Mouse (Mus musculus) spleen, adult 2 months (tissue): ENCODE data around the gene Foxl1. TPM values are rescaled to one million over a fixed set of nuclear protein-coding genes. Genes with fewer than 3 reads are reported as not detected.
A peak's percentile ranks its signal among the peaks of the same experiment; 100 is the strongest.

Experiments used
- DNase-seq, 2 experiments: peaks; one replicate each; pipeline versions ENCODE4 v3.0.0 to v3.0.0-alpha.2; 2012 to 2021; ENCODE audit warnings: low spot score in 2 of 2, low read depth in 1 of 2
- H3K27ac ChIP-seq: fragments of 200-500 bp; 2 replicates; pipeline ENCODE4 v1.5.1; 2012; ENCODE audit warnings: low read length, inconsistent platforms; ENCODE audit not compliant: insufficient read depth
- H3K27me3 ChIP-seq: fragments of 200-500 bp; 2 replicates; pipeline ENCODE4 v1.6.1; 2012; ENCODE audit warnings: mild to moderate bottlenecking, moderate library complexity, low read length, inconsistent platforms; ENCODE audit not compliant: control insufficient read depth, insufficient read depth
- H3K36me3 ChIP-seq: fragments of 200-500 bp; 2 replicates; pipeline ENCODE4 v1.6.1; 2012; ENCODE audit warnings: mild to moderate bottlenecking, low read length, inconsistent platforms; ENCODE audit not compliant: control insufficient read depth, insufficient read depth
- H3K4me1 ChIP-seq: fragments of 200-500 bp; 2 replicates; pipeline ENCODE4 v1.6.1; 2011; ENCODE audit warnings: inconsistent platforms; ENCODE audit not compliant: control insufficient read depth, insufficient read depth, insufficient read length
- H3K4me3 ChIP-seq: fragments of 200-500 bp; 2 replicates; pipeline ENCODE4 v1.5.1; 2011; ENCODE audit warnings: mild to moderate bottlenecking, inconsistent platforms; ENCODE audit not compliant: insufficient read depth, insufficient read length; ENCODE audit errors: extremely low read depth
- CTCF ChIP-seq: fragments of 200-500 bp; IDR thresholded peaks from 2 replicates; pipeline ENCODE4 v1.5.1; 2011; ENCODE audit warnings: mild to moderate bottlenecking, inconsistent platforms; ENCODE audit not compliant: insufficient read depth, insufficient read length, insufficient replicate concordance; ENCODE audit errors: extremely low read depth
- POLR2A ChIP-seq: fragments of 200-500 bp; IDR thresholded peaks from 2 replicates; pipeline ENCODE4 v1.6.1; 2011; ENCODE audit warnings: low read depth, low read length, inconsistent platforms
- WGBS: fragments of 180-500 bp; shearing (Covaris S2); methylation state at CpG from one replicate; pipeline ENCODE4 v1.1.7; 2018; 5-methylcytosine and 5-hydroxymethylcytosine counted together
- polyA plus RNA-seq: library from polyadenylated mRNA; depleted of rRNA; stranded (reverse); fragments of >200 nt; gene quantifications from 2 replicates; pipeline ENCODE4 v1.2.3, GENCODE M21; 2012

Gene Foxl1
- polyA plus RNA-seq, 1 experiment, result not detected

DNA sequence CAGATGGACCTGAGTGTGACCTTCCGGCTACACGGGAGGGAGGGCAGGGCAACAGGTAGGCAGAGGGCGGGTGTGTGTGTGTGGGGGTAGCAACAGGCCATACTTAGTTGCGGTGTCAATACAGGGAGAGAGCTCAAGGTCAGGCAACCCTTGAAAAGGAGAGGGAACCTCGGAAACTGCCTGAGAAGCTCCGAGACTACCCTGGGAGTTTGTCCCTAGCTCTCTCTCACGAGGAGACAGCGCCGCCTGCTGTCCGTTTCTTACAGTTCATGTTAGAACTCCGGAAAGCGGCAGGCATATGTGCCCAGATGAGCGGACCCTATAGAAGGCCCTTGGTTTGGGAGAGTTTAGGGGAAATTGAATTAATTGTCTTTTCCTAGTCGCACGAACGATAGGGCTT, 35.1 kb upstream of the Foxl1 start:
- TF ChIP-seq CTCF, result peak; percentile 72; the same call in 1 of the 2 replicates
- no peak for TF ChIP-seq POLR2A
- no peaks in the 10 kb centered on the region for H3K4me1 ChIP-seq
- no peak overlapping the region for H3K4me3 ChIP-seq
- DNase-seq, result peak; percentile 42 to 59
- H3K36me3 ChIP-seq, result no peaks in the 10 kb centered on the region
- H3K27ac ChIP-seq, result no peak overlapping the region
- 2% methylated on average over 16 of the region's 16 CpGs for WGBS
- H3K27me3 ChIP-seq, result peaks cover 25% of the 10 kb centered on the region

DNA sequence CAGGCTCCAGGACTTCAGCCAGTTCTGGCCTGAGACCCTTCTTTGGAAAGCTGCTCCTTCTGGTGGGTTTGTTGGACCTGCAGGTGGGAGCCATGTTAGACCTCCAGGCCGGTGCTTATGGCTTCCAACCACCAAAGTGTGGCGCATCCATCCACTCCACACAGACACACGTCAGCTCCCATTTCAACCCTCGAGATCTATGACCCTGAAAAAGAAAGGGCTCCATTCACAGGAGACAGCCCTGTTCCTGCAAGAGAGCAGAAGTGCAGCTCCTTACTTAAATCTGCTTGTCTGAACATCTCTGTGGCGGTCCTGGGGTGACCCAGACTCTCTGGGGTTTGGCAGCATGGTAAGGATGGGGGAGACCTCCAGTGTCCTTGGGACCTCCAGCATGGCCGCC, 34.2 kb upstream of the Foxl1 start:
- H3K4me1 ChIP-seq, result no peaks in the 10 kb centered on the region
- H3K27me3 ChIP-seq, result peaks cover 23% of the 10 kb centered on the region
- 60% methylated on average over 6 of the region's 6 CpGs for WGBS
- no peak overlapping the region for H3K27ac ChIP-seq
- no peak for DNase-seq
- H3K4me3 ChIP-seq, result no peak overlapping the region
- H3K36me3 ChIP-seq, result peaks cover 6% of the 10 kb centered on the region
- TF ChIP-seq POLR2A (no peak), CTCF (no peak)

DNA sequence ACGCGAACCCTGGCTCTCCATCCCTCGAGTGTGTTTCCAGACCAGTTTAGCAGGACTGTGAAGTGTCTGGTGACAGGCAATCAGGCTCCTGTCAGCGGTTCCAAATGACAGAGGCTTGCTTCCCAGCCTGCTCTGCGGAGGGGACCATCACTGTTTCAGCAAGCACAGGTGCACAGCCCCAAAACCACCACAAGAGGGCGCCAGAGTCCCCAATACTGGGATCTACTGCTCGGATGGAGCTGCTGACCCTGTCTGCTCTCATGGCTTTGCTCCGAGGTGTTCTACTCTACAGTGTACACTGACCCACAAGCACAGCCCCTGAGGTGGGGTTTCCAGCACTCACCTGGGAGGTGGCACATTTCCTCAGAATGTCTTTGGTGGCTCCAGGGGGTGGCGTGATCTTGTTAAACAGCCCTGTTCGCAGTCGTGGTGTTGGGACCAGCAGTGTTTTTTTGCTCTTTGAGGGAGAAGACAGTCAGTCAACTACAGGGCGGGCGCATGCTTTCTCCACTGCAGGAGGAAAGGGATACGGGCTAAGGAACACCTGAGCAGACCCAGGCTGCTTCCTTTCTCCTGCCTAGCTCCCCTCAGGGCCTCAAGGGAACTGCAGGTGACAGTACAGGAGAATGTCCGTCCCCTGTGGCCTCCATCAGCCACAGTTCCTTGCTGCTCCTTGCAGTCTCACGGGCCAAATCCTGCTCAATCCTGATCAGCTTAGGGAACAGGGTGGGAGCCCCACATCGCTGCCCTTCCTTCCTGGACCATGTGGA, 23.5 kb upstream of the Foxl1 start:
- Histone ChIP-seq H3K27me3 (no peaks in the 10 kb centered on the region), H3K4me1 (peaks cover under 1% of the 10 kb centered on the region; the same call in 1 of the 2 replicates), H3K4me3 (no peak overlapping the region), H3K36me3 (peaks cover 15% of the 10 kb centered on the region), H3K27ac (no peak overlapping the region)
- TF ChIP-seq POLR2A (no peak), CTCF (peak; percentile 96)
- DNase-seq, result peak; percentile 33 to 71
- WGBS, result 62% methylated on average over 17 of the region's 17 CpGs

DNA sequence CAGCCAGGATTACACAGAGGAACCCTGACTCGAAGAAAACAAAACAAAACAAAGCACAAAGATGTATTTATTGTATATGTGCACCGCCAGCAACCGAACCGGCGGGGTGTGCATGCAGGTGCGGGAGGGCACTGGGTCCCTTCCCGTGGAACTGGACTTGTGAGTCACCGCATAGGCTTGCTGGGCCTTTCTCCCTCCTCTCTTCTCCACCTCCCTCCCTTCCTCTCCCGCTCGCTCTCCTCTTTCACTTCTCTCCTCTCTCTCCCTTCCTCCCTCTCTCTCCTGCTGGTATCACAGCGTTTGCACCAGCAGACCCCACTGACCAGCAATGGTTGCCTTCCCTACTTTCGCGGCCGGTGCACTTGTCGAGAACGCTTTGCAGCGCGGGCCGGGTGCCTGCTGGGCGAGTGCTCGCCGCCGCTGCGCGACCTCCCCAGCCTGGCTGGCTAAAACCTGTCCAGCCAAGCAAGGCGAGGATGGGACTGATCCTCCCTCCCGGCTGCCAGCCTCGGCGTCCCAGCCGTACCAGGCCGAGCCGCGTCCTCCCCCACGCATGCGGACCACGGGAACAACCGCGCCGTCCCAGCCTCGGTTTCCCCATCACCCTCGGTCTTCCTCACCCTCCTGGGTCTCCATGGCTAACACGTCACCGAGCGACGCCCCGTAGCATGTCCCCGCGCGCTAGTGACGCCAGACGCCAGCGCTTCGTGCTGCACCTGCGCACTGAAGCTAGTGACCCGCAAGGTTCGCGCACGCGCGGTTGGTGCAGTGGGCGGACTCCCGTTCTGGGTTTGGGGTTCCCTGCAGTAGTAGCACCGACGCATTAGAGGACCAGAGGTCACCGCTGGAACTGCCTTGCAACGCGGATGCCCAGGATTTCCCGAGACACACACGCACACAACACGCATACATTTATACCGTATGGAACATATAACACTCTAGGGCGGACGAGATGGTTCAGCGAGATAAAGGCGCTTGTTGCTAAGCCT, 19.8 kb upstream of the Foxl1 start, which contains the start of gene Mthfsd:
Gene Mthfsd (minus strand): TSS at position 725 of the 989 bp plus-strand sequence.
- Histone ChIP-seq H3K4me1 (peaks cover 8% of the 10 kb centered on the region; the same call in 1 of the 2 replicates), H3K27me3 (no peaks in the 10 kb centered on the region), H3K27ac (peak within 1 kb of the TSS; percentile 61), H3K4me3 (peak within 1 kb of the TSS; percentile 81), H3K36me3 (peaks cover 2% of the 10 kb centered on the region; the same call in 1 of the 2 replicates)
- TF ChIP-seq POLR2A (peak; percentile 61), CTCF (no peak)
- DNase-seq, result peak; percentile 90 to 99
- 1% methylated on average over 75 of the region's 75 CpGs for WGBS

GRCm38 (mm10) chr8:121108657-121109056, 19.1 kb upstream of the Foxl1 start:
- Histone ChIP-seq H3K27ac (peak overlapping the region; percentile 25), H3K4me1 (peaks cover 8% of the 10 kb centered on the region; the same call in 1 of the 2 replicates), H3K36me3 (0 out of 2 replicates have a peak, but pooled peaks cover 2% of the 10 kb centered on the region), H3K4me3 (peak overlapping the region; percentile 54), H3K27me3 (no peaks in the 10 kb centered on the region)
- TF ChIP-seq POLR2A, result no peak
- TF ChIP-seq CTCF, result no peak
- WGBS, result 16% methylated on average over 5 of the region's 5 CpGs
- DNase-seq, result no peak

- Histone ChIP-seq H3K4me1 (peaks cover 11% of the 10 kb centered on the region), H3K4me3 (no peak overlapping the region), H3K27ac (peak overlapping the region; percentile 65), H3K36me3 (no peaks in the 10 kb centered on the region), H3K27me3 (peaks cover 10% of the 10 kb centered on the region)
- no peak for TF ChIP-seq CTCF
- TF ChIP-seq POLR2A, result no peak
- 40% methylated on average over 7 of the region's 7 CpGs for WGBS
- DNase-seq, result peak; percentile 35 to 55
Measured at GRCm38 (mm10) chr8:121111145-121111907, 16.4 kb upstream of the Foxl1 start.
